Mouse (Mus musculus) brown adipose tissue, adult 24 weeks (tissue): ENCODE data around the gene Rpp21. TPM values are rescaled to one million over a fixed set of nuclear protein-coding genes. Genes with fewer than 3 reads are reported as not detected.
"Not testable (repeated sequence)": the region's sequence is repeated elsewhere in the genome, so short reads cannot be mapped to it uniquely, and the experiment has no call there.

Experiments
- H3K27ac ChIP-seq: fragments of 200-500 bp; replicated peaks from 2 replicates; pipeline ENCODE4 v1.5.1; 2012; ENCODE audit warnings: low read depth, mild to moderate bottlenecking, low read length
- H3K4me1 ChIP-seq: fragments of 200-500 bp; 2 replicates; pipeline ENCODE4 v1.6.1; 2012; ENCODE audit warnings: low read length, mixed read lengths; ENCODE audit not compliant: control insufficient read depth, insufficient read depth, insufficient read length
- H3K4me3 ChIP-seq: fragments of 200-500 bp; 2 replicates; pipeline ENCODE4 v1.5.1; 2012; ENCODE audit warnings: low read depth, mild to moderate bottlenecking, low read length, moderate library complexity; ENCODE audit not compliant: insufficient read depth
- polyA plus RNA-seq: library from polyadenylated mRNA; stranded (reverse); fragments of >200 nt; gene quantifications from 2 replicates; pipeline ENCODE4 v1.2.4, GENCODE M21; 2012; ENCODE audit not compliant: missing spikeins, insufficient read depth, insufficient read length

Gene Rpp21
- polyA plus RNA-seq, 1 experiment = 66.3 TPM

DNA sequence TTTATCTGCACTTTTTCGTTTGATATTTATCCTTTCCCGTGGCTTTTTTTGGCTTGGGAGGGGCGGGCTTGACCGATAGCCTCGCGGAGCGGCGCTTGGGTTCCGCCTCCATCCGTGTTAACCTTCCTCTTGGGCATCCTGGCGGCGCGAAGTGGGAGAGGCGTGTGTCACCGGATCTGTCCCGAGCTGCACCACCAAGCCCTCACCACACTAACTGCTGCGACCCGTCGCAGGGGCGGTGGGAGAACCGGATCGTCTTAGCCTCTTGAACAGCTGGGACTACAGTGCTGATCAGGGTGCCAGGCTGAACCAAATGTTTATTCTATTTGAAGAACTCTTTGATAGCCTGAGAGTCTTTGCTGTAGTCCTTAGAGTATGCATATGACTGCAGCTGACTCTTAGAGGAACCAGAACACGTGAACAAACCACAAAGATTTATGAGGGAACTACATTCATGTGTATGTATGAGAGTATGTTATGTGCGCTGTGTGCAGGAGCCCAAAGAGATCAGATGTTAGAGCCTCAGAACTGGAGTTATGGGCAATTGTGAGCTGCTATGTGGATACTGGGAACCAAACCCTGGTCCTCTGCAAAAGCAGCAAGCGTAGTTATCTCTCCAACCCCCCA lies 5.5 kb downstream of the Rpp21 start:
- Histone ChIP-seq H3K4me3 (peak overlapping the region; percentile 29; the same call in 1 of the 2 replicates), H3K4me1 (no peaks in the 10 kb centered on the region), H3K27ac (no peak overlapping the region)

- H3K4me3 ChIP-seq = no peak overlapping the region
- H3K4me1 ChIP-seq = no peaks in the 10 kb centered on the region
Observed at GRCm38 (mm10) chr17:36248886-36249285, 9.0 kb downstream of the Rpp21 start.

DNA sequence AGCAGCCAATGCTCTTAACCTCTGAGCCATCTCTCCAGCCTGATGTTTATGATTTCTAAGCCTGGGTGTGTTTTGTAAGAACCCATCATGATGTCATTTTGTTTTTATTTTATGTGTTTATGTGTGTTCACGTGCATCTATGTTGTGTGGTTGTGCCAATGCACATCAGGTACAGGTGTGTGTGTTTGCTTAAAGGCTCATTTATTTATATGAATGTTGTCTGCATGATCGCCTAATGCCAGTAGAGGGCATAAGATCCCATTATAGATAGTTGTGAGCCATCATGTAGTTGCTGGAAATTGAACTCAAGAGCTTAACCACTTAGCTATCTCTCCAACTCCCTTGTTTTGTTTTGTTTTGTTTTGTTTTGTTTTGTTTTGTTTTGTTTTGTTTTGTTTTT lies 12.1 kb downstream of the Rpp21 start:
- no peaks in the 10 kb centered on the region for H3K4me1 ChIP-seq
- no peak overlapping the region for H3K4me3 ChIP-seq
- H3K27ac ChIP-seq = no peak overlapping the region

More at GRCm38 (mm10) chr17:36248886-36249285, 9.0 kb downstream of the Rpp21 start:
- no peak overlapping the region for H3K27ac ChIP-seq

GRCm38 (mm10) chr17:36244031-36244430 lies 13.8 kb downstream of the Rpp21 start:
- Histone ChIP-seq H3K27ac (no peak overlapping the region), H3K4me3 (no peak overlapping the region), H3K4me1 (no peaks in the 10 kb centered on the region)

DNA sequence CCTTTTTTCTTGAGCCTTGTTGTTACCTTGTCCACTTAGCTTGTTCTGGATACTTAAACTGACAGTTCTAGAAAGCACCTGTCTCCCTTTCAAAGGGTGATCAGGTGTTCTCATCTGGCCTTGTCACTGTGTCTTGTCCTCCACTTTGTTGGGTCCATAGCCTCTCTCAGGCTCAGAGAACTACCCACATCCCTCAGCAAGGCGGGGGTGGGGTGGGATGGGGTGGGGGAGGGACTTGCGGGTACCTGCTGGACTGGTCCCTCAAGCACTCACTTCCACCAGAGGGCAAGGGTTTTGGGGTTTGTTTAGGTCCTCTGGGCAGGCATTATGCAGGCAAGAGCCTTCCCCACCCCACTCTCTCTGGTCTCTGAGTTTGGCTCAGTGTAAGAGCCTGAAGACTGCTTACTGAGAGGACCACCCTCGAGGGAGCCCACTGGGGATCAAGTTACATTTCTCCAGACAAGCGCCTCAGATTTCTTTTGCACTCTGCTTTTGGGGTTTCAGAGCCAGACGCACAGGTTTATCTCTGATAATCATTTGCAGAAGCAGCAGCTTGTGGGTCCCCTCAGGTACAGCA lies 17.1 kb downstream of the Rpp21 start:
- H3K27ac ChIP-seq = no peak overlapping the region
- no peaks in the 10 kb centered on the region; the same call in 1 of the 2 replicates for H3K4me1 ChIP-seq
- H3K4me3 ChIP-seq = no peak overlapping the region

DNA sequence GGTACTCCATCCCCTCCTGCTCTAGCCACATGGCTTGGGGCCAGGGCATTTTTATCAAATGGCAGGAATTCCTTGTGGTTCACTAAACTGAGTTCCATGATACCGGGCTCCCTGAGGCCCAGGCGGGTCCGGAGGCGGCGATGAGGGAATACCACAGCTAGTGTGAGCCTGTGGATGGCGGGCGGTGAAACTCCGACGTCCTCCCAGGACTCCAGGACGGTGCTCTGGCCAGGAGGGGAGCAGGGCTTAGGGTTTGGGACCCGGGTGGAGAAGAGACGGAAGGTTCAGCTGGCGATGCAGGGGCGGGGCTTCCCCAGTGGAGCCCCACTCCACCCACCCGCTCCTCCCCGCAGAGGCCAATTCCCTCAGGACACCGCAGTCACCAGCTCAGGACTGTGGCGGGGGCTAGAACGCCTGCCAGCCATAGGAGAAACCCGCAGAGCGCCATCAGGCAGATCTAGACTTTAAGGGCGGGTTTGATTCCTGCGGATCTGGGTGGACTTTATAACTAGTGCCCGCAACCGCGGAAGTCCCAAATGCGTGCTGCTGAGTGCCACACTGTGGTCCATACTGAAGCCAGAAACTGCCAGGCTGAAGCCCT lies 20.4 kb downstream of the Rpp21 start:
- Histone ChIP-seq H3K27ac (no peak overlapping the region), H3K4me3 (peak overlapping the region; percentile 28), H3K4me1 (no peaks in the 10 kb centered on the region; the same call in 1 of the 2 replicates)

DNA sequence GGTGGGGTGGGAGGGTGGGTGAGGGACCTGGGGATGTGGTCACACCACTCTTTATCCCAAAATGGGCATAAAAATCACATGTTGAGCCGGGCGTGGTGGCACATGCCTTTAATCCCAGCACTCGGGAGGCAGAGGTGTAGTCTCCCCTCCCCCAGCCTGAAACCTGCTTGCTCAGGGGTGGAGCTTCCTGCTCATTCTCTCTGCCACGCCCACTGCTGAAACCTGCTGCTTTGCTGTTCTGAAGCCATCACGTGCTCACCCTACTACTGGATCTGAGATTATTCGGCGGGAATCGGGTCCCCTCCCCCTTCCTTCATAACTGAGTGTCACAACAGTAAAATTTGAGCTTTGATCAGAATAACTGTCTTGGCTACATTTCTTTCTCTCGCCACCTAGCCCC lies 22.6 kb downstream of the Rpp21 start:
- not testable (repeated sequence) for H3K4me3 ChIP-seq, H3K4me1 ChIP-seq, H3K27ac ChIP-seq

DNA sequence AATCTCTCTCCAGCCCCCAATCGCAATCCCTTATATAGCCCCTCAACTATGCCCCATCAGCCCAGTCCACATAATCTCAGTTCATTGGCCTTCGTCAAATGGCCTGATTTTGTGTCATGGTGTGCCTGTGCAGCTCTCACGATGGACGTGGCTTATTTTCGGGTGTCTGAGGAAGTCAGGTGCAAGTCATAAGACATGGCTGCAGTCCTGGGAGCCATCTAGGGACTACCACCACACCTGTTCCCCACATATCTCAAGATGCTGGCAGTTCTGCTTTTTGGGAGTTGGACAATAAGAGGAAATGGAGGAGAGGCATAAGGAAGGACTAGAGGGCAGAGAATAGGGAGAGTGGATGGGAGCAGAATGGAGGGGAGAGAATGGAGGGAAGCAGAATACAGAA lies 24.3 kb downstream of the Rpp21 start:
- no peaks in the 10 kb centered on the region; the same call in 1 of the 2 replicates for H3K4me1 ChIP-seq
- H3K4me3 ChIP-seq = no peak overlapping the region
- no peak overlapping the region for H3K27ac ChIP-seq

DNA sequence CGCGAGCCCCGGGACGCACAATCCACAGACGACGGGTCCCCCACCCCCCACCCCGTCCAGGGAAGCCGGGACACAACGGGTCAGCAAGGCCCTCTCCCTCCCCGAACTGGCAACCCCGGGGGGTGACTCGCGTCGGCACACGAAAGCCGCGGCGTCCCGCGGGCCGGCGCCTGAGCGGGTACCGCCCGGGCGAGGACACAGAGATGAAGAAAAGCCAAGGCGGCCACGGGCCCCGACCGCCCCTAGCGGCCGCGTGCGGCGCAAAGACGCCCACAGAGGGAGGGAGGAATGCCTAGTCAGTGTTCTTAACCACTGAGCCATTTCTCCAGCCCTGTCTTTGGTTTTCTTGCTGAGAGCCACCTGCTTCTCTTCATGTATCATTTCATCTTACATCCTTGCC lies 26.6 kb downstream of the Rpp21 start:
- Histone ChIP-seq H3K27ac (no peak overlapping the region), H3K4me1 (no peaks in the 10 kb centered on the region), H3K4me3 (no peak overlapping the region)

- H3K4me3 ChIP-seq = no peak overlapping the region
- H3K4me1 ChIP-seq = no peaks in the 10 kb centered on the region
- no peak overlapping the region for H3K27ac ChIP-seq
Observed at GRCm38 (mm10) chr17:36229046-36229445, 28.8 kb downstream of the Rpp21 start.

DNA sequence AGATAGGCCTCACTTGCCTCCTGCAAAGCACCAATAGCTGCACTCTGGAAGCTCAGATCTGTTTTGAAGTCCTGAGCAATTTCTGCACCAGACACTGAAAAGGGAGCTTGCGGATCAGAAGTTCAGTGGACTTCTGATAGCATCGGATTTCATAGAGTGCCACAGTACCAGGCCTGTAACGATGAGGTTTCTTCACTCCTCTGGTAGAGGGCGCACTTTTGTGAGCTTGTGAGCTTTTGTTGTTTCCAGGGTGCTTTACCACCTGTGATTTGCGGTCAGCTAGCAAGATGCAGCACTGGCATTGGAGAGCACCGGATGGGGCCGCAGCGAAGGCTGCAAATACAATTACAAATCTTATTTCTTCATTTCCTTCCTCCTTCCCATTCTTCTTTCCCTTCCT lies 30.9 kb downstream of the Rpp21 start:
- H3K4me1 ChIP-seq = no peaks in the 10 kb centered on the region
- H3K4me3 ChIP-seq = no peak overlapping the region
- no peak overlapping the region for H3K27ac ChIP-seq

DNA sequence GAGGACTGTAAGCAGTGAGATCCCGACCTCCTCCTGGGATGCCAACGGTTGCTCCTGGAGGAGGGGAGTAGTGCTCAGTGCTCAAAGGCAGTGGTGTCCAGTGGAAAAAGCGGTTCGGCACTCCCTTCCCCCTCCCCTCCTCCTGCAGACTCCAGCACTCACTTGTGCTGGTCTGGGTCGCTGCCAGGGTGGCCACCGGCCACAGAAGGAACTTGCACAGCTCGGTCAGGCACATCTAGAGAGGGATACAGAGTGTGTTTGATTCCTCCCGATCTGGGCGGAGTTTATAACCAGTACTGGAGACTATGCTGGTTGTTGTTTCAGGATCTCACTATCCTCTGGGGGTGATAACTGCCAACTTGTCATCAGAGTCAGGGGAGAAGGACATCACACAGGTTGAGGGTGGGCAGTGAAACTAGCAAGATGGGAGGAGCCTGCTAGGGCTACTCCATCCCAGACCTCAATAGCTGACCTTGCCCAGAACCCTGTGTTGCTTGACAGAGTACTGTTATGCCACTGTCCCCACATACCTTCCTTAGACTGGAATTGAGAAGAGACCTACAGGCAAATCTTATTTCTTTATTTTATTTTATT lies 32.5 kb downstream of the Rpp21 start:
- H3K4me1 ChIP-seq = no peaks in the 10 kb centered on the region
- H3K4me3 ChIP-seq = no peak overlapping the region
- no peak overlapping the region for H3K27ac ChIP-seq

GRCm38 (mm10) chr17:36224451-36224850 lies 33.4 kb downstream of the Rpp21 start:
- H3K4me1 ChIP-seq = no peaks in the 10 kb centered on the region
- H3K4me3 ChIP-seq = no peak overlapping the region
- no peak overlapping the region for H3K27ac ChIP-seq

GRCm38 (mm10) chr17:36218594-36219155 lies 39.2 kb downstream of the Rpp21 start:
- no peak overlapping the region for H3K27ac ChIP-seq

DNA sequence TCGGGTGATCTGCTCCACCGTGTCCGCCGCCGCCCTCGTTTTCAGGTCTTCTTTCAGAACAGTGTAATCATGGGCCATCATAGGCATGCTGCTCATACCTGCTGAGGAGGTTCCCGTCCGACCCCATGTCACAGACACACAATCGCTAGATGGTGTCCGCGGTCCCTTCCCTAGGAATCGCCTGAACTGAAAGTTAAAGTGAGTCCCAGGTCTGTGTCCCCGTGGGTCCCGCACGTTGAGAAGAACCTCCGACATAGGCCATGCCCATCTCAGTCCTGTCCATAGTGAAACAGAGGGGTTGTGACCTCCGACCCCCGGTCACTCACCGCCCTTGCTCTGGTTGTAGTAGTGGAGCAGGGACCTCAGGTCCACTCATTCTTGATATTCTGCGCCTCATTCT lies 42.3 kb downstream of the Rpp21 start:
- H3K4me1 ChIP-seq = no peaks in the 10 kb centered on the region
- H3K27ac ChIP-seq = no peak overlapping the region
- H3K4me3 ChIP-seq = no peak overlapping the region; the same call in 1 of the 2 replicates

More at GRCm38 (mm10) chr17:36218594-36219155, 39.2 kb downstream of the Rpp21 start:
- no peak overlapping the region for H3K4me3 ChIP-seq
- H3K4me1 ChIP-seq = no peaks in the 10 kb centered on the region
